Mouse (Mus musculus) liver, postnatal 0 days (tissue): ENCODE results near the gene Daam2. TPM values are rescaled to one million over a fixed set of nuclear protein-coding genes. Genes with fewer than 3 reads are reported as not detected.

Source experiments
- ATAC-seq: fragments of 200-750 bp; cut with Nextera tagmentation; 2 replicates; pipeline ENCODE4 v1.8.0; 2017; ENCODE audit warnings: mild to moderate bottlenecking, moderate library complexity
- DNase-seq: peaks from one replicate; pipeline ENCODE4 v3.0.0-alpha.2; 2016
- H3K27ac ChIP-seq: fragments of 300-500 bp; sonication (generic); 2 replicates; pipeline ENCODE4 v1.5.1; 2014; ENCODE audit warnings: antibody characterized with exemption, moderate library complexity, mild to moderate bottlenecking, low read depth
- H3K27me3 ChIP-seq: fragments of 300-500 bp; sonication (generic); 2 replicates; pipeline ENCODE4 v1.6.1; 2014; ENCODE audit warnings: low read length, control low read depth, mixed read lengths; ENCODE audit not compliant: insufficient read depth
- H3K36me3 ChIP-seq: fragments of 300-500 bp; sonication (generic); replicated peaks from 2 replicates; pipeline ENCODE4 v1.6.1; 2014; ENCODE audit warnings: mild to moderate bottlenecking, control low read depth, low read length, moderate library complexity, mixed read lengths; ENCODE audit not compliant: insufficient read depth
- H3K4me1 ChIP-seq: fragments of 300-500 bp; sonication (generic); 2 replicates; pipeline ENCODE4 v1.6.1; 2014; ENCODE audit warnings: antibody characterized with exemption, mild to moderate bottlenecking, control low read depth; ENCODE audit not compliant: insufficient read depth
- H3K4me2 ChIP-seq: fragments of 300-500 bp; sonication (generic); 2 replicates; pipeline ENCODE4 v1.6.1; 2014; ENCODE audit warnings: low read depth, mild to moderate bottlenecking, low read length, moderate library complexity, mixed read lengths
- H3K4me3 ChIP-seq: fragments of 300-500 bp; sonication (generic); 2 replicates; pipeline ENCODE4 v1.5.1; 2014; ENCODE audit warnings: low read depth, low read length
- H3K9ac ChIP-seq: fragments of 300-500 bp; sonication (generic); replicated peaks from 2 replicates; pipeline ENCODE4 v1.6.1; 2014; ENCODE audit warnings: mild to moderate bottlenecking, moderate library complexity
- H3K9me3 ChIP-seq: fragments of 300-500 bp; sonication (generic); 2 replicates; pipeline ENCODE4 v1.6.1; 2016; ENCODE audit warnings: mild to moderate bottlenecking, control low read depth, low read length, mixed read lengths
- CTCF ChIP-seq: sonication (generic); IDR thresholded peaks from 2 replicates; pipeline ENCODE4 v1.5.1; 2016; ENCODE audit warnings: antibody characterized with exemption, low read depth
- EP300 ChIP-seq: IDR thresholded peaks from 2 replicates; pipeline ENCODE4 v1.6.1; 2016; ENCODE audit warnings: antibody characterized with exemption, low read depth, mild to moderate bottlenecking
- WGBS: fragments of 180-500 bp; shearing (Covaris S2); extraction: QIAGEN DNeasy Blood & Tissue Kit; methylation state at CpG from one replicate; pipeline ENCODE4 v1.1.7; 2014; ENCODE audit not compliant: insufficient replicate concordance; 5-methylcytosine and 5-hydroxymethylcytosine counted together
- polyA plus RNA-seq: library from polyadenylated mRNA; unstranded; fragments of >200 nt; fragmentation: Nextera tagmentation; extraction: Ambion mirVana; gene quantifications from 2 replicates; pipeline ENCODE4 v1.2.1, GENCODE M21; 2015

Daam2 gene
- polyA plus RNA-seq, 1 experiment from 2014 or later = 0.23 TPM

DNA sequence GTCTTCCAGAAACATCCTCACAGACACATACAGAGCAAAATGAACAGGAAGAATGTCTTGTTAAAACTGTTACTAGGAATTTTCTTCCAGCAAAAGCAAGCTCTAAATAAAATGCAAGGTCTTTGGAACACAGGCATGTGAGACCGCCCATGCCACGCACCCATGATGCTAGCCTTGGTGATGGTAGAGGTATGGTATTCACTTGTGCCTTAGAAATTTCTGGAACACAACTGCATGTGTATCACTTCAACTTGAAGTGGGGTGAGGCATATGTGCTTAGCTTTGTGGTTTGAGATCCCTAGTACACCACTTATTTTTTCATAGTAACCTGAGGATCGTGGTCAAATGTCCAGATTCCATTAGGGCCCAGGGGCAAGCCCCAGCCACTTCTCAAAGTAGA lies 13.2 kb upstream of the Daam2 start:
- Histone ChIP-seq H3K9me3 (no peaks in the 10 kb centered on the region), H3K27me3 (no peaks in the 10 kb centered on the region), H3K27ac (no peak overlapping the region), H3K36me3 (no peaks in the 10 kb centered on the region), H3K4me2 (no peak overlapping the region), H3K9ac (no peak overlapping the region), H3K4me1 (no peaks in the 10 kb centered on the region), H3K4me3 (no peak overlapping the region)
- DNase-seq = no peak
- WGBS = 84% methylated on average over 3 of the region's 3 CpGs
- ATAC-seq = no peak
- TF ChIP-seq CTCF (no peak), EP300 (no peak)

DNA sequence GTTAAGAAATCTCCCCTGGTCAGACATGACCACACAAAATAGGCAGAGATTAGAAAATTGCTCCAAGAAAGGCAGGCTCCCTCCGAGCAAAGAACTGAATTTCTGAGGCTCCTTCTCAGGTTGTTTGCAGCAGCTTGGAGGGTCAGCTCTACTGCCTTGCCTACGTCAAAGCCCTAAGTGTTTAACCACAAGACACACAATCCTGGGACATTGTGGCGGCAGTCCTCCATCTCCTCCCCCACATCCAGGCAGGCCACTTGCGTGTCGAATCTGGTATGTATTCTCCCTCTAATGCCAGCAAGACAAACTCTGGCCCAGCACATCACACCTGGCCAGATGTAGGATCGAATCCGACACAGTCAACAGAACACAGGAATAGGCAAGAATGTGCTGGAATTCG lies 4.6 kb upstream of the Daam2 start:
- Histone ChIP-seq H3K27me3 (peaks cover 12% of the 10 kb centered on the region), H3K4me3 (no peak overlapping the region), H3K36me3 (no peaks in the 10 kb centered on the region), H3K9ac (no peak overlapping the region), H3K4me2 (no peak overlapping the region), H3K27ac (no peak overlapping the region), H3K9me3 (no peaks in the 10 kb centered on the region), H3K4me1 (no peaks in the 10 kb centered on the region)
- DNase-seq = no peak
- TF ChIP-seq EP300 (no peak), CTCF (no peak)
- ATAC-seq = no peak
- 71% methylated on average over 8 of the region's 8 CpGs for WGBS

DNA sequence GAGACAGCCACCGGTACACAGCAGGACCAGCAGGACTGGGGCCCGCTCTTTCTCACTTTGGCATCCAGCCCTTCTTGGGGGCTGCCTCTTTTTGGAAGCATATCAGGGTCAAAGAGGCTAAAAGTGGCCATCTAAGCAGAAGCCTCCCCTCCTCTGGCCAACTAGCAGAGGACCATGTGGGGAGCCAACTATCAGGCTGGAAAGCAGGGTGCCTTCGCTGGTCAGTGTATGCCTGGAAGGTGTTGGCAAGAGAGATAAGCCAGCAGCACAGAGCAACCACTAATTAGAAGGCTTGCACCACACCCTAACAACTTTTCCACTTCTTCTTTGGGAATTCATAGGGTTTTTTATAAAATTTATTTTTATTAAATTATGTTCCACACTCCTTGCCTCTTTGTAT lies 346 bp upstream of the Daam2 start:
- no peak for ATAC-seq
- H3K4me1 ChIP-seq = no peaks in the 10 kb centered on the region
- DNase-seq = no peak
- H3K27ac ChIP-seq = no peak overlapping the region
- 30% methylated on average over 3 of the region's 3 CpGs for whole genome bisulfite sequencing
- H3K27me3 ChIP-seq = peaks cover 18% of the 10 kb centered on the region
- peak overlapping the region; percentile 29; the same call in 1 of the 2 replicates for H3K4me3 ChIP-seq
- TF ChIP-seq EP300 (no peak), CTCF (no peak)
- no peaks in the 10 kb centered on the region for H3K9me3 ChIP-seq
- H3K36me3 ChIP-seq = no peaks in the 10 kb centered on the region
- no peak overlapping the region for H3K9ac ChIP-seq
- no peak overlapping the region for H3K4me2 ChIP-seq

DNA sequence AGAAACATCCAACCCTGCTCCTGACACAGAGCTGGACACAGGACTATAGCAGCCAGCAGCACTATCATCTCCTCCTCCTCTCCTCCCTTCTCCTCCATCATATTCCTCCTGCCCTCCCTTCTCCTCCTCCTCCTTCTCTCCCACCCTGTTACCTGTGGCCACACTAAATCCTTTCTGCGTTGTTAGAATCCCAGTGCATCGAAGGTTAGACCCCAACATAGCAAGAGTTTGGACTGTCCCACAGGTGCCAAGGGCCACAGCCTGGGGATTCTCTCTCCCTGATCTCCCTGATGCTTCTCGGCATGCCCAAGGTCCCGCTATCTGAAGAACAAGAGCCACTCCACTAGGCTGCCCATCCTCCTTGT lies 745 bp downstream of the Daam2 start:
- peak overlapping the region; percentile 48; the same call in 1 of the 2 replicates for H3K4me2 ChIP-seq
- H3K4me1 ChIP-seq = no peaks in the 10 kb centered on the region
- DNase-seq = no peak
- peaks cover 18% of the 10 kb centered on the region for H3K27me3 ChIP-seq
- H3K9me3 ChIP-seq = no peaks in the 10 kb centered on the region
- no peak for ATAC-seq
- no peak for TF ChIP-seq EP300
- TF ChIP-seq CTCF = no peak
- H3K9ac ChIP-seq = no peak overlapping the region
- H3K27ac ChIP-seq = no peak overlapping the region
- 32% methylated on average over 4 of the region's 4 CpGs for WGBS
- no peaks in the 10 kb centered on the region for H3K36me3 ChIP-seq
- H3K4me3 ChIP-seq = peak overlapping the region; percentile 29

DNA sequence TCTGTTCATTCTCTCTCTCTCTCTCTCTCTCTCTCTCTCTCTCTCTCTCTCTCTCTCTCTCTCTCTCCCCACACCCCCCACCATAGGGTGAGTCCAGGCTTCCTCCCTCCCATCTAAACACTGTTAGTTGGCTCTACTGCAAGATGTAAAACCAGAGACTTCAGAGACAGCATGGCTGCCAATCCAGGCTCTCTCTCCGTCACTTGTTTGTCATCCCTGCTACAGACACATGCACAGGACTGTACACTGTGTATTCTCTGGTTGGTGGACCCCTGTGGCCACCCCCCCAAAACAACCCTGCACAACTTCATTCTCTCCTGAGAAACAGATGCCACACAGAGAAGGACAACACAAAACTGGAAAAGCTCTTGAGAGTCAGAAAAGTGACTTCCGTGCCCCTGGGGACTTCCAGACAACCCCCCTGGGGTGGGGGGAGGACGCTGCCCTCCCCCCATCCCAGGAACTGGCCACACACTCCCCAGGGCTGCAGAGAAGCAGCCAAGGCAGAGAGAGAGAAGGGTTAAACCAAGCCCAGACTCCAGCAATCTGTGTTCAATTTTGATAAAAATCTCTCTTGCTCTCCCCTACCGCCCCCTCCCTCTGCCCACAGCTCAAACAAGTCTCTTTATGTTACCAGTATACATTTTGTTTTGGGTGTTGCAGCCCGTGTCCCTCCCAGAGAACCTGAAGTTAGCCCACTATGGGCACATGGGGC lies 1.3 kb downstream of the Daam2 start:
- TF ChIP-seq CTCF (no peak), EP300 (no peak)
- no peak overlapping the region for H3K9ac ChIP-seq
- ATAC-seq = no peak
- DNase-seq = no peak
- peaks cover 18% of the 10 kb centered on the region for H3K27me3 ChIP-seq
- no peaks in the 10 kb centered on the region for H3K4me1 ChIP-seq
- peak overlapping the region; percentile 29; the same call in 1 of the 2 replicates for H3K4me3 ChIP-seq
- no peaks in the 10 kb centered on the region for H3K36me3 ChIP-seq
- H3K4me2 ChIP-seq = peak overlapping the region; percentile 48; the same call in 1 of the 2 replicates
- WGBS = 23% methylated on average over 5 of the region's 5 CpGs
- H3K27ac ChIP-seq = no peak overlapping the region
- H3K9me3 ChIP-seq = no peaks in the 10 kb centered on the region

DNA sequence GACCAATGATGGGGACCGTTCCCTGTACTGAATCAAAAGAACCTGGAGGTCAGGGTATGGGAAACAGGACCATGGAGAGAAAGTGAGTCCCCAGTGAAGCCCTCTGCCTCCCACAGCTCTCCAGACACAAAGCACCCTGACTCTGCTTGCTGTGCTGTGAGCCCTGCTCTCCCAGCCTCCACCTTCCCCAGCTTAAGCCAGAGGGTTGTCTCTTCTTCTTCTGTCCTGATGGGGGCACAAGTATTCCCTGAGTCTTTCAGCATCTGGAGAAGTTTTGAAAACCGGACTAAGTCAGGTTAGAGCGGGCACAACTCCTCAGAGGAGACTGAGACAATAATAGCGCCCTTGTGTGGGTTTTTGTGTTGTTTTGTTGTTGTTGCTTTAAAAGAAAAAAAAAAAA lies 2.2 kb downstream of the Daam2 start:
- Histone ChIP-seq H3K4me1 (no peaks in the 10 kb centered on the region), H3K4me3 (no peak overlapping the region), H3K27me3 (peaks cover 18% of the 10 kb centered on the region), H3K27ac (no peak overlapping the region), H3K9me3 (no peaks in the 10 kb centered on the region), H3K9ac (no peak overlapping the region), H3K36me3 (no peaks in the 10 kb centered on the region), H3K4me2 (0 out of 2 replicates have a peak overlapping the region, but pooled peaks have one; percentile 13)
- no peak for ATAC-seq
- WGBS = 56% methylated on average over 4 of the region's 4 CpGs
- no peak for DNase-seq
- TF ChIP-seq CTCF = no peak
- TF ChIP-seq EP300 = no peak
